Mouse (Mus musculus): ENCODE measurements around the gene Dyrk3. TPM values are rescaled to one million over a fixed set of nuclear protein-coding genes. Genes with fewer than 3 reads are reported as not detected.
A peak's percentile ranks its signal among the peaks of the same experiment; 100 is the strongest.

Dyrk3 gene
- polyA plus RNA-seq, 1 experiment from 2014 or later, result 4.6 TPM

GRCm38 (mm10) chr1:131079762-131080161 is 58.4 kb downstream of the Dyrk3 start:
- Histone ChIP-seq H3K9ac (replicated peaks; ENCODE audit: low read depth, low read length) (no peak overlapping the region), H3K27ac (ENCODE audit: low read length) (no peak overlapping the region), H3K27me3 (ENCODE audit: control insufficient read depth, insufficient read depth, low read length) (no peaks in the 10 kb centered on the region), H3K4me3 (ENCODE audit: low read depth, low read length) (no peak overlapping the region), H3K36me3 (ENCODE audit: control insufficient read depth, insufficient read depth, low read length) (no peaks in the 10 kb centered on the region), H3K4me2 (replicated peaks; ENCODE audit: low read depth, low read length) (no peak overlapping the region), H3K9me3 (ENCODE audit: control insufficient read depth, low read depth, low read length) (no peaks in the 10 kb centered on the region), H3K4me1 (ENCODE audit: control insufficient read depth, insufficient read depth, low read length) (peaks cover 73% of the 10 kb centered on the region)
- 44% methylated on average over 4 of the region's 4 CpGs for WGBS
- no peak for ATAC-seq (ENCODE audit: insufficient number of reproducible peaks, insufficient read depth, low FRiP score, low read depth)

GRCm38 (mm10) chr1:131078761-131079330 is 59.3 kb downstream of the Dyrk3 start:
- no peaks in the 10 kb centered on the region for H3K36me3 ChIP-seq (ENCODE audit: control insufficient read depth, insufficient read depth, low read length)
- no peak overlapping the region for H3K4me2 ChIP-seq (replicated peaks; ENCODE audit: low read depth, low read length)
- no peak overlapping the region for H3K9ac ChIP-seq (replicated peaks; ENCODE audit: low read depth, low read length)
- peaks cover 73% of the 10 kb centered on the region for H3K4me1 ChIP-seq (ENCODE audit: control insufficient read depth, insufficient read depth, low read length)
- ATAC-seq (ENCODE audit: insufficient number of reproducible peaks, insufficient read depth, low FRiP score, low read depth), result peak; percentile 34; the same call in 1 of the 2 replicates
- 36% methylated on average over 3 of the region's 3 CpGs for WGBS
- H3K27me3 ChIP-seq (ENCODE audit: control insufficient read depth, insufficient read depth, low read length), result no peaks in the 10 kb centered on the region
- peak overlapping the region; percentile 34; the same call in 1 of the 2 replicates for H3K27ac ChIP-seq (ENCODE audit: low read length)
- H3K4me3 ChIP-seq (ENCODE audit: low read depth, low read length), result no peak overlapping the region
- no peaks in the 10 kb centered on the region for H3K9me3 ChIP-seq (ENCODE audit: control insufficient read depth, low read depth, low read length)

Other genes starting within 250 kb of the Dyrk3 start
- gene Il20, start 226.9 kb downstream of the Dyrk3 start, polyA plus RNA-seq (2014; fragmentation: Nextera tagmentation; extraction: Ambion mirVana), result not detected in 2 replicates
- not detected in 2 replicates for gene Il19, start 198.2 kb downstream of the Dyrk3 start, polyA plus RNA-seq (2014; fragmentation: Nextera tagmentation; extraction: Ambion mirVana)
- gene Il10, start 118.5 kb downstream of the Dyrk3 start, polyA plus RNA-seq (2014; fragmentation: Nextera tagmentation; extraction: Ambion mirVana), result 0.20 and 0.38 TPM in 2 replicates
- 56.5 and 68.4 TPM in 2 replicates for gene Mapkapk2, start 40.5 kb downstream of the Dyrk3 start, polyA plus RNA-seq (2014; fragmentation: Nextera tagmentation; extraction: Ambion mirVana)
- gene Eif2d, start 14.8 kb upstream of the Dyrk3 start, polyA plus RNA-seq (2014; fragmentation: Nextera tagmentation; extraction: Ambion mirVana), result 67.5 and 71.9 TPM in 2 replicates
- 3.6 and 3.8 TPM in 2 replicates for gene Rassf5, start 106.9 kb upstream of the Dyrk3 start, polyA plus RNA-seq (2014; fragmentation: Nextera tagmentation; extraction: Ambion mirVana)
- gene Ikbke, start 141.3 kb upstream of the Dyrk3 start, polyA plus RNA-seq (2014; fragmentation: Nextera tagmentation; extraction: Ambion mirVana), result 4.5 and 6.1 TPM in 2 replicates